Mouse (Mus musculus) liver, embryonic 14.5 days (tissue): ENCODE results near the gene BC048403. TPM values are rescaled to one million over a fixed set of nuclear protein-coding genes. Genes with fewer than 3 reads are reported as not detected.

Source experiments
- ATAC-seq: fragments of 200-750 bp; cut with Nextera tagmentation; 2 replicates; pipeline ENCODE4 v1.8.0; 2017; ENCODE audit warnings: moderate number of reproducible peaks, mild to moderate bottlenecking, moderate library complexity; ENCODE audit not compliant: insufficient read depth
- DNase-seq, 3 experiments: peaks; one replicate each; pipeline ENCODE4 v3.0.0-alpha.2; 2012 to 2013; ENCODE audit warnings: low read depth in 3 of 3, low spot score in 3 of 3
- H3K27ac ChIP-seq: fragments of 300-500 bp; sonication (generic); 2 replicates; pipeline ENCODE4 v1.5.1; 2014; ENCODE audit warnings: moderate library complexity, mild to moderate bottlenecking, control low read depth, inconsistent platforms
- H3K27me3 ChIP-seq: fragments of 300-500 bp; sonication (generic); 2 replicates; pipeline ENCODE4 v1.6.1; 2014; ENCODE audit warnings: mild to moderate bottlenecking, low read length, moderate library complexity; ENCODE audit not compliant: control insufficient read depth, insufficient read depth
- H3K36me3 ChIP-seq: fragments of 300-500 bp; sonication (generic); replicated peaks from 2 replicates; pipeline ENCODE4 v1.6.1; 2014; ENCODE audit warnings: low read depth; ENCODE audit not compliant: control insufficient read depth, insufficient read depth
- H3K4me1 ChIP-seq, 2 experiments: fragments of 200-500 bp in 1 of 2; fragments of 300-500 bp in 1 of 2; sonication (generic) in 1 of 2; replicated peaks; 2 replicates each; pipeline ENCODE4 v1.6.1; 2012 to 2014; ENCODE audit warnings: antibody characterized with exemption in 1 of 2, inconsistent platforms in 1 of 2, low read length in 1 of 2; ENCODE audit not compliant: control insufficient read depth in 2 of 2, insufficient read depth in 2 of 2
- H3K4me2 ChIP-seq: fragments of 300-500 bp; sonication (generic); 2 replicates; pipeline ENCODE4 v1.6.1; 2014; ENCODE audit warnings: low read depth, mild to moderate bottlenecking, control low read depth, moderate library complexity
- H3K4me3 ChIP-seq, 2 experiments: fragments of 200-500 bp in 1 of 2; fragments of 300-500 bp in 1 of 2; sonication (generic) in 1 of 2; 2 replicates each; pipeline ENCODE4 v1.5.1; 2012 to 2014; ENCODE audit warnings: low read depth in 2 of 2, low read length in 2 of 2, mild to moderate bottlenecking in 2 of 2, control low read depth in 1 of 2, inconsistent platforms in 1 of 2, moderate library complexity in 1 of 2; ENCODE audit not compliant: insufficient read depth in 1 of 2
- H3K9ac ChIP-seq: fragments of 300-500 bp; sonication (generic); replicated peaks from 2 replicates; pipeline ENCODE4 v1.6.1; 2014; ENCODE audit warnings: mild to moderate bottlenecking, control low read depth, moderate library complexity
- H3K9me3 ChIP-seq: fragments of 300-500 bp; sonication (generic); 2 replicates; pipeline ENCODE4 v1.6.1; 2016; ENCODE audit warnings: low read length, mixed read lengths; ENCODE audit not compliant: control insufficient read depth
- CTCF ChIP-seq: IDR thresholded peaks from 2 replicates; pipeline ENCODE4 v1.5.1; 2016; ENCODE audit warnings: antibody characterized with exemption, low read depth, control low read depth
- EP300 ChIP-seq: IDR thresholded peaks from 2 replicates; pipeline ENCODE4 v1.6.1; 2016; ENCODE audit warnings: antibody characterized with exemption, low read depth
- whole genome bisulfite sequencing: fragments of 180-500 bp; shearing (Covaris S2); extraction: QIAGEN DNeasy Blood & Tissue Kit; methylation state at CpG from one replicate; pipeline ENCODE4 v1.1.7; 2014; ENCODE audit not compliant: insufficient replicate concordance; 5-methylcytosine and 5-hydroxymethylcytosine counted together
- polyA plus RNA-seq, 2 experiments: library from polyadenylated mRNA; depleted of rRNA in 1 of 2; stranded (reverse) in 1 of 2; unstranded in 1 of 2; fragments of >200 nt; fragmentation: Nextera tagmentation in 1 of 2; extraction: Ambion mirVana in 1 of 2; gene quantifications; 2 replicates each; pipeline versions ENCODE4 v1.2.1 to v1.2.3; 2012 to 2014

The BC048403 gene
- polyA plus RNA-seq (2012; rRNA removed), result 1.9 and 2.3 TPM in 2 replicates
- polyA plus RNA-seq (2014; fragmentation: Nextera tagmentation; extraction: Ambion mirVana), result 1.8 TPM in 2 replicates

DNA sequence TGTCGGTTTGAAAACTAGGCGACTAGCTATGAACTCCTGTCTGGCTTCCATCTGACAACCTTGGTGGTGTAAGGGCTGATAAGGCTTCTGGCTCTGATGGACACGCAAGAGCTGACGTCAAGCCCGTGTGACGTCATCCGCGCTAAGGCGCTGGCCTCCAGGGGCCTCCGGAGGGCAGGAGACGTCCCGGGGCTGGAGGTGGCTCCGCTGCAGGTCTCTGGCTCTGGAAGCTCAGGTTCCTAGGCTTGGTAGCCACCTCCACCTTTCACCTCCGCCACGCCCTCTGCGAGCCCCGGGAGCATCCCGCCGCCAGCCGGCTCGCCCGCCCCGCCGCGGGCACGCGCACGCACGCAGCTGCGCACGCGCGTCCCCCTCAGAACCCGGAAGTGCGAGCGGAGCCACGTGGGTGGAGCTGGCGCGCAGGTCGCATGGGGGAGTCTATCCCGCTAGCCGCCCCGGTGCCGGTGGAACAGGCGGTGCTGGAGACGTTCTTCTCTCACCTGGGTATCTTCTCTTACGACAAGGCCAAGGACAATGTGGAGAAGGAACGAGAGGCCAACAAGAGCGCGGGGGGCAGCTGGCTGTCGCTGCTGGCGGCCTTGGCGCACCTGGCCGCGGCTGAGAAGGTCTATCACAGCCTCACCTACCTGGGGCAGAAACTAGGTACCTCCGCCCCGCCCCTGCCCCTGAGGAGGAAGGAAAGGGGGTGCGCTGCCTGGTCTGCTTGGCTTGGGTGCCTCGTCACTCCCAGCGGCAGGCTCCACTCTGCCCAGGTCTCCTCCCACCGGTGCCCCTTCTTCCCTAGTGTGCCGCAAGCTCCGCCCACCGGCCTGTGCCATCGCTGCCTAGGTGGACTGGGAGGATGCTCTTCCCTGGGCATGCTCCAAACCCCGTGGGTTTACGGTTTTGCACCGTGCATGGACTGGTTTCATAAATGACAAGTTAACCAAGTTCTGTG lies at the start of gene BC048403:
BC048403 (plus strand) TSS at position 390 of the 958 bp plus-strand sequence.
- under 1% methylated on average over 68 of the region's 68 CpGs for WGBS
- TF ChIP-seq CTCF (no peak), EP300 (no peak)
- Histone ChIP-seq H3K27me3 (no peaks in the 10 kb centered on the region), H3K4me2 (peak within 1 kb of the TSS; percentile 83), H3K4me1 (peaks cover 7 to 9% of the 10 kb centered on the region in 2 experiments; a peak in 3 of 4 replicates), H3K9ac (peak within 1 kb of the TSS; percentile 67), H3K36me3 (no peaks in the 10 kb centered on the region), H3K27ac (no peak within 1 kb of the TSS), H3K4me3 (peak within 1 kb of the TSS; percentile 78), H3K9me3 (no peaks in the 10 kb centered on the region)
- ATAC-seq (peak; percentile 97), DNase-seq (peak; percentile 69 to 78 (median 70))

DNA sequence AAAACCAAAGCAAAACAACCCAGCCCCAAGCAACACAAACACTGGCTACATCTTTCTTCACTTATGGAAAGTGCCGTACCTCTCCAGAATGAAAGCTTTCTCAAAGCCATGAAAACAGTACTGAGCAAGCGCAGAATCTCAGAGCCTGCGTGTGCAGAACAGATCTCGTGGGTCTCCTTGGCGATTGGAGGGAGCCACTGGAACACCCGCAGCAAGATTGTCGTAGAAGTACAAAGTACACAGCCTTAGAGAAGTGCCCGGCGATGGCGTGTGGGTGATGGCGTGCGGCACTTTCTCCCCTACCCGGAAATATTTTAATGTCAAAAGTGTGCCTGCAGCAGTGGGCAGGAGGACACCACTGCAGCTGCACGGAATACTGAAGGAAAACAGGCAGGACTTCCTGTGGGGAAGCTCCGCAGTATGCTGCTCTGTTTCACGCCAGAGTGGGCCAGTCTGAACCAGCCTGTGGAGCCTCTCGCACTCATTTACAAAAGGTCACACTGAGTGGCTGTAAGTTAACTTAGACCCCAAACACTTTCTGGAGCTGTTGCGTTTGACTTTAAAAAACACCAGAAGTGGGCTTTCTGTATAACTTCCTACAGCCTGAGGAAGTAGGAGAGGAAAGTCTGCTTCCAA lies 46.7 kb upstream of the BC048403 start:
- H3K4me3 ChIP-seq, result peak overlapping the region; percentile 1 to 42; a peak in 2 of 4 replicates
- no peaks in the 10 kb centered on the region for H3K9me3 ChIP-seq
- DNase-seq (no peak), ATAC-seq (no peak)
- H3K4me2 ChIP-seq, result peak overlapping the region; percentile 7
- no peak overlapping the region for H3K27ac ChIP-seq
- H3K9ac ChIP-seq, result no peak overlapping the region
- TF ChIP-seq CTCF (no peak), EP300 (no peak)
- H3K36me3 ChIP-seq, result no peaks in the 10 kb centered on the region
- no peaks in the 10 kb centered on the region for H3K27me3 ChIP-seq
- WGBS, result 27% methylated on average over 18 of the region's 18 CpGs
- H3K4me1 ChIP-seq, result no peaks in the 10 kb centered on the region

DNA sequence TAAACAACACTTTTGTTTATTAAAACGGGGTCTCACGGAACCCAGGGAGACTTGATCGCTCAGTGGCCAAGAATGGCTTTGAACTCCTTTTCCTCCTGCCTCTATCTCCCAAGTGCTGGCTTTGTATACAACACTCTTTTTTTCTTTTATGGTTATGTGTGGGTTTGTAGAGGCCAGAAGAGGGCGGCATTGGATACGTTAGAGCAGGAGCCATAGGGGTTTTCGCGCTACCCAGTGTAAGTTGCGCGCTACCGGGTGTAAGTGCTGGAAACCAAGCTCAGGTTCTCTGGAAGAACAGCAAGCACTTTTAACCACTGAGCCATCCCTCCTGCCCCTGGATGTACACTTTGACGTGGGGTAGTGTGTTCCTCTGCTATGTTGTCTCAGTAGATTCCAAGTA lies 45.2 kb upstream of the BC048403 start:
- H3K36me3 ChIP-seq, result no peaks in the 10 kb centered on the region
- ATAC-seq (no peak), DNase-seq (no peak)
- H3K27me3 ChIP-seq, result no peaks in the 10 kb centered on the region
- TF ChIP-seq CTCF (no peak), EP300 (no peak)
- no peak overlapping the region for H3K4me2 ChIP-seq
- H3K4me3 ChIP-seq, result no peak overlapping the region
- H3K9ac ChIP-seq, result no peak overlapping the region
- no peak overlapping the region for H3K27ac ChIP-seq
- H3K9me3 ChIP-seq, result no peaks in the 10 kb centered on the region
- WGBS, result 83% methylated on average over 11 of the region's 11 CpGs
- no peaks in the 10 kb centered on the region for H3K4me1 ChIP-seq

DNA sequence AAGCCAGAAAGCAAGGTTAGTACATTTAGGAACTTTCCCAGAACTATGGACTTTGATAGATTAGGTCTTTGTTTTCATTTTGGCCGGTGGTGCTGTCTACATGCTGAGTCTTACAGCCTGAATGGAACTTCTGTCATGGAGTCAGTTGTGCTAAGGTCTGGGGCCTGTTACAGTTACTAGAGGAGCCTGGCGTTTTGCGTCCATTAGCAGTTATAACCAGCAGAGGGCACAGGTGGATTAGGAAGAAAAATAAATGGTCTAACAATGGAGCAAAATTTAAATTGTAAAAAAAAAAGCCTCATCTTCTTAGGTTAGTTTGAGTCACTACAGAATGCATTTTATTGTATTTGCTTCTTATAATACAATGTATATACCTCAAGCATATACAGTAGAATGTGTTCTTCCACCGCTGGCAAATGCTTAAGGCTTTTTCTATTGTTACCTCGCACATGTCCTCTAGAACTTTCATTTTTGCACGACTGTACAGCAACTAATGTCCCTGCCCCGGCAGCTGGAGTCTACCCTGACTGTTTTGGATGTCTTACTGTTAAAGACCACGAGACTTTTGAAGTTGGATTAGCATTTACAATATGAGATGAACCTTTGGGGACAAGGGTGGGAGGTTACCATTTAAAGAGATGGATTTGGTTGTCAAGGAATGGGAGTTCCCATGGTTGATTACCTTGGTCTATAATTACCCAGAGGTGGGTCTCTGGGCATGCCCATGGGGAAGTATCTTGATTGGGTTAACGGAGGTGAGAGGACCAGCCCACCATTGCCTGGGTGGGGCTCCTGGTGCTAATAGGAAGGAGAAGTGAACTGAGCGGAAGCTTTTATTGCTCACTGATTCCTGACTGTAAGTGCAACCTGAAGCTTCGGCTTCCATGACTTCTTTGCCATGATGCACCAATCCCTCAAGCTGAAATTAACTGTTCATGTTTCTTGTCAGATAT lies 38.2 kb upstream of the BC048403 start:
- ATAC-seq (no peak), DNase-seq (no peak)
- WGBS, result 38% methylated on average over 11 of the region's 11 CpGs
- Histone ChIP-seq H3K9me3 (no peaks in the 10 kb centered on the region), H3K27ac (no peak overlapping the region), H3K4me3 (no peak overlapping the region), H3K27me3 (no peaks in the 10 kb centered on the region), H3K9ac (no peak overlapping the region), H3K4me1 (no peaks in the 10 kb centered on the region), H3K36me3 (no peaks in the 10 kb centered on the region), H3K4me2 (no peak overlapping the region)
- TF ChIP-seq EP300 (no peak), CTCF (peak; percentile 42)
